Mouse (Mus musculus) thymus, adult 2 months (tissue): ENCODE results near the gene Fhit.

Source experiments
- CTCF ChIP-seq: fragments of 200-500 bp; IDR thresholded peaks from 2 replicates; pipeline ENCODE4 v1.5.1; 2012; ENCODE audit warnings: mild to moderate bottlenecking, control low read depth, low read length, moderate library complexity, borderline replicate concordance; ENCODE audit not compliant: control insufficient read depth, poor library complexity, insufficient read depth; ENCODE audit errors: extremely low read depth
- POLR2A ChIP-seq: fragments of 200-500 bp; IDR thresholded peaks from 2 replicates; pipeline ENCODE4 v1.6.1; 2012; ENCODE audit warnings: mild to moderate bottlenecking, low read length, control low read depth, moderate library complexity; ENCODE audit not compliant: control insufficient read depth, poor library complexity, insufficient read depth; ENCODE audit errors: extremely low read depth

DNA sequence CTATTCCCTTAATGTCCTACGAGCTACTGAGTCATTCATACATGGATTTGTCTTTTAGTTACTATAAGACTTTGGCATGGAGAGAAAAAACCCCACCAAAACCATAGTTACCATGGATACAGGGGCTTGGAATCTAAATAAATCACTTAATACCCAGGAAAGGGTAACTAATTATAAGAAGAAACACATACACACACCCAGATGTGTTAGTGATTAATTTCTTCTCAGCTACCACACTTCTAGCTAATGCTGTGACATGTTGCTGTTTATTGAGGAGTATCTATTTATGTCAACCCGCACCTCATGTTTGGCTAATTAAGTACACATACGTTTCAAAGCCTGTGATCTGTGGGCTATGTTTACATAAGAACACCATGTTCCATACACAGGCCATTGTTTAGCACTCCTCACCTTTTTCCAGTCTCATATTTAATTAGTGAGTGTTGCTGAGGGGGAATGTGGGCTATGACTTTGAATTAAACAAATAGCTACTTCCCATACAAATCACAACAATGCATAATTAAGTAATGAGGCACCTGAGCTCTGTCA, 1373.4 kb downstream of the Fhit start:
- TF ChIP-seq CTCF (no peak), POLR2A (no peak)
